Mouse (Mus musculus): ENCODE results near the gene Ubqln1. TPM values are rescaled to one million over a fixed set of nuclear protein-coding genes. Genes with fewer than 3 reads are reported as not detected.

The Ubqln1 gene
- polyA plus RNA-seq, 1 experiment from 2014 or later = 85.6 TPM

GRCm38 (mm10) chr13:58193221-58193620 lies 22.2 kb downstream of the Ubqln1 start:
- WGBS = 93% methylated on average over 3 of the region's 3 CpGs
- Histone ChIP-seq H3K27me3 (replicated peaks; ENCODE audit: control insufficient read depth, insufficient read depth, low read length) (no peaks in the 10 kb centered on the region), H3K27ac (ENCODE audit: low read depth) (no peak overlapping the region), H3K4me2 (ENCODE audit: low read length) (no peak overlapping the region), H3K9me3 (ENCODE audit: control insufficient read depth, low read length) (no peaks in the 10 kb centered on the region), H3K4me1 (replicated peaks; ENCODE audit: control insufficient read depth, insufficient read depth, low read length) (no peaks in the 10 kb centered on the region), H3K36me3 (ENCODE audit: control insufficient read depth, insufficient read depth, low read length) (peaks cover 79% of the 10 kb centered on the region), H3K4me3 (ENCODE audit: low read depth, low read length) (no peak overlapping the region), H3K9ac (ENCODE audit: low read length) (no peak overlapping the region)
- DNase-seq (ENCODE audit: low spot score) (no peak), ATAC-seq (replicated peaks; ENCODE audit: low FRiP score, low TSS enrichment, low read depth) (no peak)

- Histone ChIP-seq H3K4me1 (replicated peaks; ENCODE audit: control insufficient read depth, insufficient read depth, low read length) (no peaks in the 10 kb centered on the region), H3K9me3 (ENCODE audit: control insufficient read depth, low read length) (no peaks in the 10 kb centered on the region), H3K4me2 (ENCODE audit: low read length) (no peak overlapping the region), H3K4me3 (ENCODE audit: low read depth, low read length) (no peak overlapping the region), H3K9ac (ENCODE audit: low read length) (no peak overlapping the region), H3K27ac (ENCODE audit: low read depth) (no peak overlapping the region), H3K27me3 (replicated peaks; ENCODE audit: control insufficient read depth, insufficient read depth, low read length) (no peaks in the 10 kb centered on the region), H3K36me3 (ENCODE audit: control insufficient read depth, insufficient read depth, low read length) (peaks cover 78% of the 10 kb centered on the region)
- no peak for DNase-seq (ENCODE audit: low spot score)
- no peak for ATAC-seq (replicated peaks; ENCODE audit: low FRiP score, low TSS enrichment, low read depth)
- WGBS = 91% methylated on average over 6 of the region's 6 CpGs
Measured at GRCm38 (mm10) chr13:58192146-58192545, 23.3 kb downstream of the Ubqln1 start.

- H3K9me3 ChIP-seq (ENCODE audit: control insufficient read depth, low read length) = no peaks in the 10 kb centered on the region
- 98% methylated on average over 14 of the region's 14 CpGs for WGBS
- ATAC-seq (replicated peaks; ENCODE audit: low FRiP score, low TSS enrichment, low read depth) = no peak
Measured at GRCm38 (mm10) chr13:58191516-58191915, 23.9 kb downstream of the Ubqln1 start.

GRCm38 (mm10) chr13:58189473-58189872 lies 26.0 kb downstream of the Ubqln1 start:
- ATAC-seq (replicated peaks; ENCODE audit: low FRiP score, low TSS enrichment, low read depth) = no peak
- Histone ChIP-seq H3K27me3 (replicated peaks; ENCODE audit: control insufficient read depth, insufficient read depth, low read length) (no peaks in the 10 kb centered on the region), H3K9ac (ENCODE audit: low read length) (no peak overlapping the region), H3K4me1 (replicated peaks; ENCODE audit: control insufficient read depth, insufficient read depth, low read length) (no peaks in the 10 kb centered on the region), H3K4me2 (ENCODE audit: low read length) (no peak overlapping the region), H3K27ac (ENCODE audit: low read depth) (no peak overlapping the region), H3K36me3 (ENCODE audit: control insufficient read depth, insufficient read depth, low read length) (peaks cover 76% of the 10 kb centered on the region), H3K4me3 (ENCODE audit: low read depth, low read length) (no peak overlapping the region), H3K9me3 (ENCODE audit: control insufficient read depth, low read length) (no peaks in the 10 kb centered on the region)
- 74% methylated on average over 5 of the region's 5 CpGs for WGBS
- no peak for DNase-seq (ENCODE audit: low spot score)

More at GRCm38 (mm10) chr13:58191516-58191915, 23.9 kb downstream of the Ubqln1 start:
- no peak overlapping the region for H3K4me3 ChIP-seq (ENCODE audit: low read depth, low read length)
- no peak overlapping the region for H3K4me2 ChIP-seq (ENCODE audit: low read length)
- H3K4me1 ChIP-seq (replicated peaks; ENCODE audit: control insufficient read depth, insufficient read depth, low read length) = no peaks in the 10 kb centered on the region
- peaks cover 78% of the 10 kb centered on the region for H3K36me3 ChIP-seq (ENCODE audit: control insufficient read depth, insufficient read depth, low read length)
- no peak for DNase-seq (ENCODE audit: low spot score)
- no peak overlapping the region for H3K9ac ChIP-seq (ENCODE audit: low read length)
- no peak overlapping the region for H3K27ac ChIP-seq (ENCODE audit: low read depth)
- H3K27me3 ChIP-seq (replicated peaks; ENCODE audit: control insufficient read depth, insufficient read depth, low read length) = no peaks in the 10 kb centered on the region

- peaks cover 70% of the 10 kb centered on the region for H3K36me3 ChIP-seq (ENCODE audit: control insufficient read depth, insufficient read depth, low read length)
- H3K27me3 ChIP-seq (replicated peaks; ENCODE audit: control insufficient read depth, insufficient read depth, low read length) = no peaks in the 10 kb centered on the region
- no peak overlapping the region for H3K9ac ChIP-seq (ENCODE audit: low read length)
- no peak overlapping the region for H3K4me2 ChIP-seq (ENCODE audit: low read length)
- WGBS = 66% methylated on average over 4 of the region's 4 CpGs
- no peak overlapping the region for H3K4me3 ChIP-seq (ENCODE audit: low read depth, low read length)
- H3K9me3 ChIP-seq (ENCODE audit: control insufficient read depth, low read length) = no peaks in the 10 kb centered on the region
- no peaks in the 10 kb centered on the region for H3K4me1 ChIP-seq (replicated peaks; ENCODE audit: control insufficient read depth, insufficient read depth, low read length)
- ATAC-seq (replicated peaks; ENCODE audit: low FRiP score, low TSS enrichment, low read depth) (0 out of 2 replicates have a peak, but pooled peaks have one; percentile 50), DNase-seq (ENCODE audit: low spot score) (peak; percentile 94)
- no peak overlapping the region for H3K27ac ChIP-seq (ENCODE audit: low read depth)
Measured at GRCm38 (mm10) chr13:58188412-58188811, 27.0 kb downstream of the Ubqln1 start.

- H3K9ac ChIP-seq (ENCODE audit: low read length) = no peak overlapping the region
- WGBS = 88% methylated on average over 3 of the region's 3 CpGs
- no peaks in the 10 kb centered on the region for H3K4me1 ChIP-seq (replicated peaks; ENCODE audit: control insufficient read depth, insufficient read depth, low read length)
- H3K4me3 ChIP-seq (ENCODE audit: low read depth, low read length) = no peak overlapping the region
- no peak for ATAC-seq (replicated peaks; ENCODE audit: low FRiP score, low TSS enrichment, low read depth)
- H3K27me3 ChIP-seq (replicated peaks; ENCODE audit: control insufficient read depth, insufficient read depth, low read length) = no peaks in the 10 kb centered on the region
- H3K36me3 ChIP-seq (ENCODE audit: control insufficient read depth, insufficient read depth, low read length) = peaks cover 68% of the 10 kb centered on the region
- H3K9me3 ChIP-seq (ENCODE audit: control insufficient read depth, low read length) = no peaks in the 10 kb centered on the region
- DNase-seq (ENCODE audit: low spot score) = no peak
- H3K4me2 ChIP-seq (ENCODE audit: low read length) = no peak overlapping the region
- H3K27ac ChIP-seq (ENCODE audit: low read depth) = no peak overlapping the region
Measured at GRCm38 (mm10) chr13:58187751-58188150, 27.7 kb downstream of the Ubqln1 start.

DNA sequence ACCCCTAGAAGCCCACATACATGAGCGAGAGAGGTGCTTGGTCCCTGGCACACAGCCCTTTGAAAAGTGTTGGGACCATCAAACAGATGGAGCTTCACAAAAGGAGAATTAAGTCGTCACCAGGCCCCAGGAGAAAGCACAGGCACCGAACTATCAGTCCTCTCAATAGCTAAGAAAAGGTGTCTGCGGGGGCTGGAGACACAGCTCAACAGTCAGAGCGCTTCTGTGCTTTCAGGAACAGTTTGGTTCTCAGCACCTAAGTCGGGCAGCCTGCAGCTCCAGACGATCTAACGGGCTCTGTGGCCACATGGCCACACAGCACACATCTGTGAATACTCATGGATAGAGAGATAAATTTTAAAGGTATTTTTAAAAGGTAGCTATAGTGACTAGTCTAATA lies 29.2 kb downstream of the Ubqln1 start:
- Histone ChIP-seq H3K27me3 (replicated peaks; ENCODE audit: control insufficient read depth, insufficient read depth, low read length) (no peaks in the 10 kb centered on the region), H3K4me2 (ENCODE audit: low read length) (no peak overlapping the region)
- WGBS = 86% methylated on average over 8 of the region's 8 CpGs

DNA sequence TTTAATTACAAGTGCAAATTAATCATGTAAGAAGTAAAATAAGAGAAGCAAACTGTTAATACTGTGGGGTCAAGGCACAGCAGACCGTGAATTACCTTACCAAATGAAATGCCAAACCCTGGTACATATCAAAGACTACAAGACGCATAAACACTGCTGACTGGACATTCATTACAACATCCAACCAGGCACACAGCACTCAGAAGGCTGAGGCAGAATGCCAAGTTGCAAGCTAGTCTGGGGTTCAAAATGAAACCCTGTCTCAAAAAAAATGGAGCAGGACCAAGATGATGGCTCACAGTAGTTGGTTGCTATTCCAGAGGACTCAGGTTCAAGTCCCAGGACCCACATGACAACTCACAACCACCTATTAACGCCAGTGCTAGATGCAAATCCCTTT lies 31.3 kb downstream of the Ubqln1 start:
- Histone ChIP-seq H3K27ac (ENCODE audit: low read depth) (no peak overlapping the region), H3K4me1 (replicated peaks; ENCODE audit: control insufficient read depth, insufficient read depth, low read length) (no peaks in the 10 kb centered on the region), H3K36me3 (ENCODE audit: control insufficient read depth, insufficient read depth, low read length) (peaks cover 68% of the 10 kb centered on the region), H3K4me2 (ENCODE audit: low read length) (no peak overlapping the region), H3K4me3 (ENCODE audit: low read depth, low read length) (no peak overlapping the region), H3K9ac (ENCODE audit: low read length) (no peak overlapping the region), H3K9me3 (ENCODE audit: control insufficient read depth, low read length) (no peaks in the 10 kb centered on the region), H3K27me3 (replicated peaks; ENCODE audit: control insufficient read depth, insufficient read depth, low read length) (no peaks in the 10 kb centered on the region)
- ATAC-seq (replicated peaks; ENCODE audit: low FRiP score, low TSS enrichment, low read depth) (no peak), DNase-seq (ENCODE audit: low spot score) (no peak)
- WGBS = 72% methylated on average over 3 of the region's 3 CpGs

More for the DNA sequence above, 29.2 kb downstream of the Ubqln1 start:
- Histone ChIP-seq H3K4me3 (ENCODE audit: low read depth, low read length) (no peak overlapping the region), H3K36me3 (ENCODE audit: control insufficient read depth, insufficient read depth, low read length) (peaks cover 68% of the 10 kb centered on the region), H3K9me3 (ENCODE audit: control insufficient read depth, low read length) (no peaks in the 10 kb centered on the region), H3K9ac (ENCODE audit: low read length) (no peak overlapping the region), H3K27ac (ENCODE audit: low read depth) (no peak overlapping the region), H3K4me1 (replicated peaks; ENCODE audit: control insufficient read depth, insufficient read depth, low read length) (no peaks in the 10 kb centered on the region)
- ATAC-seq (replicated peaks; ENCODE audit: low FRiP score, low TSS enrichment, low read depth) (no peak), DNase-seq (ENCODE audit: low spot score) (no peak)

DNA sequence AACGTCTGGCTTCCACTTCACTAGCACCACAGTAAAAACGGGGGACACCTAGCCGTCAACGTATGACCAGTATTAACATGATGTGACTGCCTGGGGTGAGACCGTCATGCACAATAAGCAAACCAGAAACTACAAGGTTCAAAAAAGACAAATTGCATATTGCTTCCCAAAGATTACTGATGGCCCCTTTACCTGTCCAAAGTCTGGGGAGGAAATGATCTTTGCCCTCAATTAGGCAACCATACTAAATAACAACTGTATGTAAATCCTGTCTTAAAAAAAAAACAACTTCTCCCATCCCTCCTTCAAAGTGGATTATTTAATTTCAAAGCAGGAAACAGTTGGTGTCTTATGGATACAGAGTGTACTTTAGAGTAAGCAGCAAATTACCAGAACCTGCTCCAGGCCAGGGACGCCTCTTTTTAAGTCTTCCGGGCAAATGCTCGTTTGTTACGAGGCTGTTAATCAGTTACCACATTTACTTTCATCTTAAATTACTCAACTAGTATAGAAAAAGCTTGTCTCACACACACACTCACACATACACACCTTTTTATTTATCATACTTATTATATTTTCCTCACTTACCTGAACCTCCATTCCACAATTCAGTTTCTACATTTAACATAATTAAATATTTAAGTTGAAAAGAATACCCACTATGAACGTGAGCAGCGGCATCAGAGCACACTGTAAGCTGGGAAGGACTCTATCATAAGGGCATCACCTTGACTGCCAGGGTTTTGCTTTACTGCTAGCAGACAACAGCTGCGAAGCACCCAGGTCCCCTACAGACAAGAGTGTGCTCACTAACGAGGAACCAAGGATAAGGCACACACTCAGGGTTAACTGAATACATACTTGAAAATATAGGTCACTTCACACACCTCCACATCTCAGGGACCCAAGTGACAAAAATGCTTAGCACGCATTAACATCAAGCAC lies 33.6 kb downstream of the Ubqln1 start:
- no peak overlapping the region for H3K4me3 ChIP-seq (ENCODE audit: low read depth, low read length)
- no peaks in the 10 kb centered on the region for H3K9me3 ChIP-seq (ENCODE audit: control insufficient read depth, low read length)
- H3K4me1 ChIP-seq (replicated peaks; ENCODE audit: control insufficient read depth, insufficient read depth, low read length) = no peaks in the 10 kb centered on the region
- no peak overlapping the region for H3K4me2 ChIP-seq (ENCODE audit: low read length)
- no peak for ATAC-seq (replicated peaks; ENCODE audit: low FRiP score, low TSS enrichment, low read depth)
- H3K36me3 ChIP-seq (ENCODE audit: control insufficient read depth, insufficient read depth, low read length) = peaks cover 72% of the 10 kb centered on the region
- WGBS = 79% methylated on average over 14 of the region's 14 CpGs
- no peak overlapping the region for H3K9ac ChIP-seq (ENCODE audit: low read length)
- no peaks in the 10 kb centered on the region for H3K27me3 ChIP-seq (replicated peaks; ENCODE audit: control insufficient read depth, insufficient read depth, low read length)
- no peak for DNase-seq (ENCODE audit: low spot score)
- H3K27ac ChIP-seq (ENCODE audit: low read depth) = no peak overlapping the region

All from intestine, embryonic 14.5 days (tissue).